Mouse (Mus musculus) ZHBTc4 (cell line): ENCODE results near the gene Apba3.

Source experiments
- DNase-seq: peaks from one replicate; pipeline ENCODE4 v3.0.0-alpha.2; 2011; ENCODE audit warnings: low read depth, low spot score

Apba3 gene

GRCm38 (mm10) chr10:81289811-81290210, 23.1 kb downstream of the Apba3 start:
- DNase-seq, result no peak

GRCm38 (mm10) chr10:81290698-81291460, 24.1 kb downstream of the Apba3 start:
- DNase-seq, result peak; percentile 43

- no peak for DNase-seq
These were observed 24.8 kb downstream of the Apba3 start, which contains the start of gene Tjp3 for GRCm38 (mm10) chr10:81291511-81292104. TSS of gene Tjp3 (minus strand) at chr10:81291581.

- DNase-seq, result peak; percentile 100
These were observed 26.0 kb downstream of the Apba3 start, which contains the start of gene Pip5k1c for GRCm38 (mm10) chr10:81292554-81293333. TSS of gene Pip5k1c (plus strand) at chr10:81292963.

GRCm38 (mm10) chr10:81293334-81294030, 26.7 kb downstream of the Apba3 start:
- no peak for DNase-seq

- peak; percentile 71 for DNase-seq
These were observed 27.7 kb downstream of the Apba3 start for GRCm38 (mm10) chr10:81294442-81294841.

- DNase-seq, result no peak
These were observed 28.4 kb downstream of the Apba3 start for GRCm38 (mm10) chr10:81295185-81295584.

- DNase-seq, result no peak
These were observed 30.5 kb downstream of the Apba3 start for GRCm38 (mm10) chr10:81297246-81297645.

GRCm38 (mm10) chr10:81297845-81298244, 31.1 kb downstream of the Apba3 start:
- no peak for DNase-seq

GRCm38 (mm10) chr10:81298369-81299100, 31.8 kb downstream of the Apba3 start:
- no peak for DNase-seq

- DNase-seq, result no peak
These were observed 33.0 kb downstream of the Apba3 start for GRCm38 (mm10) chr10:81299585-81300351.

- DNase-seq, result no peak
These were observed 33.7 kb downstream of the Apba3 start for GRCm38 (mm10) chr10:81300352-81300907.

GRCm38 (mm10) chr10:81301321-81301720, 34.6 kb downstream of the Apba3 start:
- no peak for DNase-seq

- DNase-seq, result no peak
These were observed 35.5 kb downstream of the Apba3 start for GRCm38 (mm10) chr10:81302288-81302687.

- DNase-seq, result no peak
These were observed 36.0 kb downstream of the Apba3 start for GRCm38 (mm10) chr10:81302781-81303218.

GRCm38 (mm10) chr10:81303258-81303657, 36.5 kb downstream of the Apba3 start:
- DNase-seq, result no peak

GRCm38 (mm10) chr10:81303761-81304160, 37.0 kb downstream of the Apba3 start:
- DNase-seq, result no peak

- peak; percentile 79 for DNase-seq
These were observed 38.0 kb downstream of the Apba3 start for GRCm38 (mm10) chr10:81304597-81305238.

- no peak for DNase-seq
These were observed 38.9 kb downstream of the Apba3 start for GRCm38 (mm10) chr10:81305663-81306062.
